Comparison of ENCODE assay signal across 9 mouse cellular contexts in the genomic region with DNA sequence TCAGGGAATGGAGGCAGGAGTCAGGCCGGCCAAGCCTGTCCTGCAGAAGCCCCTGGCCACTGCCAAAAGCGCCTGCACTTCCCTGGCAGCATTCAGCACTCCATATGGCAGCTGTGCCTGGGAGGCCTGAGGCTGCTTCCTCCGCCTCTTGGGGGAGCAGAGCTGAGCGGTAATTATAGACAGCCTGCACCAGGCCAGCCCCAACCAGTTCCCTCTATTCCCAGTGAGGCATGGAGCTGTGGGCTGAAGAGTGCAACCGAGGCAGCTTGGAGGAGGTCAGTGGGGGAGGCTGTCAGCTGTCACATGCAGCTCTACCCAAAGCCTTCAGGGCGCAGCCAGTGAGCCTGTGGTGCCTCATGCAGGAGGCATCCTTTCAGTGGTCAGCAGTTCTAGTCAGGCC. TPM values are rescaled to one million over a fixed set of nuclear protein-coding genes. Genes with fewer than 3 reads are reported as not detected.
DNase-seq lines count a peak whose midpoint lies in the region; ATAC-seq lines count a peak whose summit lies in the region.
"Had no signal": no experiment of that assay in that cellular context is flagged by ENCODE, and none has a peak within 500 bp of the region (broad histone marks: within the 10 kb centered on the region; RNA-seq: fewer than 3 reads in every experiment).

No protein-coding gene starts in this region.

- H3K4me2 ChIP-seq in neural tube, embryonic 11.5 days (ENCODE audit: low read depth), result no peak overlapping the region
- H3K4me2 ChIP-seq in liver, embryonic 12.5 days, result no peak overlapping the region

- no peaks in the 10 kb centered on the region for H3K9me3 ChIP-seq in neural tube, embryonic 11.5 days (ENCODE audit: control insufficient read depth, low read length)
- no peaks in the 10 kb centered on the region for H3K9me3 ChIP-seq in liver, embryonic 12.5 days (replicated peaks)

- 0 out of 2 replicates have a peak overlapping the region, but pooled peaks have one; percentile 6 for H3K9ac ChIP-seq in neural tube, embryonic 11.5 days (ENCODE audit: low read length)
- no peak overlapping the region for H3K9ac ChIP-seq in liver, embryonic 12.5 days

- H3K27me3 ChIP-seq in neural tube, embryonic 11.5 days (ENCODE audit: control insufficient read depth, insufficient read depth, low read length), result no peaks in the 10 kb centered on the region
- no peaks in the 10 kb centered on the region for H3K27me3 ChIP-seq in liver, embryonic 12.5 days (replicated peaks)

- H3K36me3 ChIP-seq in neural tube, embryonic 11.5 days (ENCODE audit: control insufficient read depth, insufficient read depth, low read length), result peaks cover 5% of the 10 kb centered on the region; the same call in 1 of the 2 replicates
- peaks cover 82% of the 10 kb centered on the region for H3K36me3 ChIP-seq in liver, embryonic 12.5 days

- peak; percentile 56; the same call in 1 of the 2 replicates for ATAC-seq in neural tube, embryonic 11.5 days (ENCODE audit: insufficient read depth, low FRiP score, low TSS enrichment)
- ATAC-seq in liver, embryonic 12.5 days, result no peak

- no peak overlapping the region for H3K4me3 ChIP-seq in neural tube, embryonic 11.5 days (ENCODE audit: low read depth, low read length)
- H3K4me3 ChIP-seq in liver, embryonic 12.5 days, result no peak overlapping the region

- H3K27ac ChIP-seq in neural tube, embryonic 11.5 days (ENCODE audit: low read depth, low read length), result peak overlapping the region; percentile 29; the same call in 1 of the 2 replicates
- no peak overlapping the region for H3K27ac ChIP-seq in liver, embryonic 12.5 days

- WGBS in neural tube, embryonic 11.5 days, result 75% methylated on average over 6 of the region's 6 CpGs
- 82% methylated on average over 6 of the region's 6 CpGs for WGBS in liver, embryonic 12.5 days (ENCODE audit: insufficient replicate concordance)

- H3K4me1 ChIP-seq in neural tube, embryonic 11.5 days (ENCODE audit: control insufficient read depth, insufficient read depth, low read length), result peaks cover 8% of the 10 kb centered on the region
- peaks cover 46% of the 10 kb centered on the region for H3K4me1 ChIP-seq in liver, embryonic 12.5 days

- peak; percentile 5 for DNase-seq in embryo, embryonic 11 days
- no peak for DNase-seq in embryo, embryonic 9.5 days (ENCODE audit: extremely low spot score)
- no peak for DNase-seq in neural tube, embryonic 11.5 days (ENCODE audit: low spot score)
- DNase-seq in neural tube, embryonic 10.5 days (ENCODE audit: extremely low spot score, low spot score), result no peak
- peak; percentile 55 to 69 for DNase-seq in layer of hippocampus, postnatal 14 days (ENCODE audit: low spot score in 2 of 2)
- DNase-seq in right cerebral cortex, postnatal 10 days (ENCODE audit: low spot score in 2 of 2), result peak; percentile 79 to 83
- no peak for DNase-seq in testis, postnatal 10 days (ENCODE audit: low spot score)

RNA-seq across cellular contexts. Expression of gene Napa, which starts 5.5 kb away (rescaled TPM):
- 175 and 184 TPM in 2 replicates for polyA plus RNA-seq in neural tube, embryonic 11.5 days (2014; fragmentation: Nextera tagmentation; extraction: Ambion mirVana)
- total RNA-seq in layer of hippocampus, postnatal 14 days (2021), result 100 to 1,000 TPM; 240 to 259 TPM
- 163 and 165 TPM in 2 replicates for polyA plus RNA-seq in liver, embryonic 12.5 days (2016; fragmentation: Nextera tagmentation; extraction: Ambion mirVana)

RNA-seq across cellular contexts. Expression of gene Kptn, which starts 15.9 kb away (rescaled TPM):
- polyA plus RNA-seq in neural tube, embryonic 11.5 days (2014; fragmentation: Nextera tagmentation; extraction: Ambion mirVana), result 21.1 and 22.8 TPM in 2 replicates
- total RNA-seq in layer of hippocampus, postnatal 14 days (2021), result 10 to 100 TPM; 30.3 to 38.6 TPM
- polyA plus RNA-seq in liver, embryonic 12.5 days (2016; fragmentation: Nextera tagmentation; extraction: Ambion mirVana), result 13.4 and 15.0 TPM in 2 replicates

RNA-seq across cellular contexts. Expression of gene Slc8a2, which starts 25.9 kb away (rescaled TPM):
- 0.95 and 1.0 TPM in 2 replicates for polyA plus RNA-seq in neural tube, embryonic 11.5 days (2014; fragmentation: Nextera tagmentation; extraction: Ambion mirVana)
- 100 to 1,000 TPM; 335 to 349 TPM for total RNA-seq in layer of hippocampus, postnatal 14 days (2021)
- polyA plus RNA-seq in liver, embryonic 12.5 days (2016; fragmentation: Nextera tagmentation; extraction: Ambion mirVana), result not detected in 2 replicates

RNA-seq across cellular contexts. Expression of gene Zfp541, which starts 42.1 kb away (rescaled TPM):
- polyA plus RNA-seq in neural tube, embryonic 11.5 days (2014; fragmentation: Nextera tagmentation; extraction: Ambion mirVana), result 0.08 TPM in 1 of 2 replicates, not detected in the other
- under 1 TPM; 0.46 to 0.50 TPM for total RNA-seq in layer of hippocampus, postnatal 14 days (2021)
- polyA plus RNA-seq in liver, embryonic 12.5 days (2016; fragmentation: Nextera tagmentation; extraction: Ambion mirVana), result not detected in 2 replicates
- polyA plus RNA-seq: limb, embryonic 11.5 days had no signal

RNA-seq across cellular contexts. Expression of gene Bicra, which starts 56.0 kb away (rescaled TPM):
- polyA plus RNA-seq in neural tube, embryonic 11.5 days (2014; fragmentation: Nextera tagmentation; extraction: Ambion mirVana), result 7.5 and 8.7 TPM in 2 replicates
- 10 to 100 TPM; 18.7 to 19.4 TPM for total RNA-seq in layer of hippocampus, postnatal 14 days (2021)
- 2.9 and 3.3 TPM in 2 replicates for polyA plus RNA-seq in liver, embryonic 12.5 days (2016; fragmentation: Nextera tagmentation; extraction: Ambion mirVana)

Comparison
In these comparisons a context has a peak if more than half of its experiments do, and no peak if none do; other contexts are left out.
1. DNase-seq: peak in embryo, embryonic 11 days (single experiment), layer of hippocampus, postnatal 14 days (2 of 2) and right cerebral cortex, postnatal 10 days (2 of 2); none in embryo, embryonic 9.5 days (single experiment), neural tube, embryonic 11.5 days (single experiment), neural tube, embryonic 10.5 days (single experiment) and testis, postnatal 10 days (single experiment).